Comparison of ENCODE assay signal across 22 mouse cellular contexts in the genomic region with DNA sequence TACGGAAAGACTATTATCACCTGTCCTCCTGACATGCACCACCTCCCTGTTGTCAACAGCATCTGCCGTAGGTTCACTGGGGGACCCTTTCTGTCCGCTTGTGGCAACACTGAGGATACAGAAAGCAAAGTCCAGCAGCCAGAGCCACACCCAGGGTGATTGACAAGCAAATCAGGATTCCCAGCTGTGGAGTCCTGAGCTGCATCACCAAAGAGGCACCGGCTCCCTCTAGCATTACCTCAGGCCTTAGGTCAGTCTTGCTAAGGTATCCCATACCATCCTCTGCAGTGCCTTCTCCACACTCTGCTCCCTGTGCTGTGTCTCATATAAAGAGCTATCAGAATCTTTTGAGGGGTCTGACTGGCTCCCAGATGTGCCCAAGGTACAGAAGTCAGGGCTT.
A peak's percentile ranks its signal among the peaks of the same experiment; 100 is the strongest.
DNase-seq lines count a peak whose midpoint lies in the region; ATAC-seq and TF ChIP-seq lines count a peak whose summit lies in the region.
"Had no signal": no experiment of that assay in that cellular context is flagged by ENCODE, and none has a peak within 500 bp of the region (broad histone marks: within the 10 kb centered on the region; RNA-seq: fewer than 3 reads in every experiment).

No protein-coding gene starts in this region.

- intact Hi-C loops in heart, postnatal 25 days (cut with DNase I) = no loop called here

- no peak overlapping the region for H3K4me3 ChIP-seq in heart, embryonic 10.5 days
- H3K4me3 ChIP-seq in heart, embryonic 11.5 days (ENCODE audit: low read depth, low read length) = no peak overlapping the region
- no peak overlapping the region for H3K4me3 ChIP-seq in intestine, embryonic 14.5 days (ENCODE audit: low read depth, low read length)
- no peak overlapping the region for H3K4me3 ChIP-seq in intestine, postnatal 0 days (ENCODE audit: low read depth, low read length)
- H3K4me3 ChIP-seq in embryonic facial prominence, embryonic 10.5 days = no peak overlapping the region

- no peak overlapping the region for H3K4me2 ChIP-seq in heart, embryonic 11.5 days
- no peak overlapping the region for H3K4me2 ChIP-seq in intestine, embryonic 14.5 days (ENCODE audit: low read length)
- H3K4me2 ChIP-seq in intestine, postnatal 0 days (replicated peaks; ENCODE audit: low read depth) = no peak overlapping the region

- H3K4me1 ChIP-seq in heart, embryonic 10.5 days = no peaks in the 10 kb centered on the region
- no peaks in the 10 kb centered on the region for H3K4me1 ChIP-seq in heart, embryonic 11.5 days (ENCODE audit: control insufficient read depth, insufficient read depth, low read length)
- H3K4me1 ChIP-seq in intestine, embryonic 14.5 days (replicated peaks; ENCODE audit: control insufficient read depth, insufficient read depth, low read length) = no peaks in the 10 kb centered on the region
- no peaks in the 10 kb centered on the region for H3K4me1 ChIP-seq in intestine, postnatal 0 days (replicated peaks; ENCODE audit: control insufficient read depth, insufficient read depth, low read length)
- H3K4me1 ChIP-seq in embryonic facial prominence, embryonic 10.5 days = peaks cover 6% of the 10 kb centered on the region

- H3K27me3 ChIP-seq in heart, embryonic 10.5 days (ENCODE audit: insufficient read depth, poor library complexity, severe bottlenecking) = no peaks in the 10 kb centered on the region
- H3K27me3 ChIP-seq in heart, embryonic 11.5 days (ENCODE audit: control insufficient read depth, insufficient read depth, low read length) = no peaks in the 10 kb centered on the region
- no peaks in the 10 kb centered on the region for H3K27me3 ChIP-seq in intestine, embryonic 14.5 days (replicated peaks; ENCODE audit: control insufficient read depth, insufficient read depth, low read length)
- no peaks in the 10 kb centered on the region for H3K27me3 ChIP-seq in intestine, postnatal 0 days (replicated peaks; ENCODE audit: control insufficient read depth, insufficient read depth, low read length)
- no peaks in the 10 kb centered on the region for H3K27me3 ChIP-seq in embryonic facial prominence, embryonic 10.5 days (replicated peaks; ENCODE audit: low read depth, poor library complexity, severe bottlenecking)
- H3K27me3 ChIP-seq: CH12.LX, Patski had no signal

- 54% methylated on average over 4 of the region's 4 CpGs for whole genome bisulfite sequencing in heart, embryonic 10.5 days
- 55% methylated on average over 4 of the region's 4 CpGs for WGBS in heart, embryonic 11.5 days (ENCODE audit: insufficient replicate concordance)
- 82% methylated on average over 4 of the region's 4 CpGs for WGBS in intestine, embryonic 14.5 days
- 67% methylated on average over 4 of the region's 4 CpGs for WGBS in intestine, postnatal 0 days
- 85% methylated on average over 4 of the region's 4 CpGs for WGBS in embryonic facial prominence, embryonic 10.5 days

- no peak overlapping the region for H3K27ac ChIP-seq in heart, embryonic 10.5 days
- H3K27ac ChIP-seq in heart, embryonic 11.5 days (ENCODE audit: low read depth, low read length) = no peak overlapping the region
- no peak overlapping the region for H3K27ac ChIP-seq in intestine, embryonic 14.5 days (ENCODE audit: low read depth)
- H3K27ac ChIP-seq in intestine, postnatal 0 days (ENCODE audit: low read depth, low read length) = no peak overlapping the region
- no peak overlapping the region for H3K27ac ChIP-seq in embryonic facial prominence, embryonic 10.5 days (replicated peaks)

- H3K9ac ChIP-seq in heart, embryonic 11.5 days (ENCODE audit: low read depth, low read length) = no peak overlapping the region
- H3K9ac ChIP-seq in intestine, embryonic 14.5 days (ENCODE audit: low read length) = no peak overlapping the region
- H3K9ac ChIP-seq in intestine, postnatal 0 days (ENCODE audit: low read depth, low read length) = no peak overlapping the region

- no peak for TF ChIP-seq CTCF in intestine, postnatal 0 days (IDR thresholded peaks at IDR 0.05; ENCODE audit: low read depth)

- H3K36me3 ChIP-seq in heart, embryonic 10.5 days = no peaks in the 10 kb centered on the region
- H3K36me3 ChIP-seq in heart, embryonic 11.5 days (ENCODE audit: control insufficient read depth, insufficient read depth, low read length) = no peaks in the 10 kb centered on the region
- no peaks in the 10 kb centered on the region for H3K36me3 ChIP-seq in intestine, embryonic 14.5 days (ENCODE audit: control insufficient read depth, insufficient read depth, low read length)
- no peaks in the 10 kb centered on the region for H3K36me3 ChIP-seq in intestine, postnatal 0 days (ENCODE audit: control insufficient read depth, insufficient read depth)
- H3K36me3 ChIP-seq in embryonic facial prominence, embryonic 10.5 days (replicated peaks) = no peaks in the 10 kb centered on the region
- H3K36me3 ChIP-seq: G1E had no signal

- no peak for ATAC-seq in heart, embryonic 11.5 days (replicated peaks; ENCODE audit: insufficient number of reproducible peaks, low FRiP score, low TSS enrichment)
- ATAC-seq in intestine, embryonic 14.5 days (replicated peaks; ENCODE audit: low FRiP score, low TSS enrichment, low read depth) = no peak
- ATAC-seq in intestine, postnatal 0 days = no peak
- no peak for ATAC-seq in megakaryocyte, adult 5-6 weeks (ENCODE audit: poor library complexity, severe bottlenecking)
- ATAC-seq: activated CD4-positive, CD25-positive, alpha-beta regulatory T cell, adult 4 months; CD4-positive, CD25-positive, alpha-beta regulatory T cell, adult 4 months; Patski had no signal

- peak; percentile 80 for DNase-seq in heart, adult 11 months
- no peak for DNase-seq in heart, postnatal 25 days (ENCODE audit: low spot score)
- peak; percentile 70 for DNase-seq in heart, embryonic 10.5 days (ENCODE audit: low spot score)
- DNase-seq in intestine, embryonic 14.5 days (ENCODE audit: low spot score) = peak; percentile 37
- peak; percentile 4 for DNase-seq in embryonic facial prominence, embryonic 10.5 days (ENCODE audit: low spot score)
- DNase-seq: adrenal gland, adult 2 months; adrenal gland, adult 8-10 months; adrenal gland, postnatal 10 days; adrenal gland, postnatal 14 days; adrenal gland, postnatal 25 days; adrenal gland, postnatal 36 days; B cell, adult 2 months; cerebellum, adult 11 months; cerebellum, adult 11-12 months had no signal

- H3K9me3 ChIP-seq in heart, embryonic 10.5 days = no peaks in the 10 kb centered on the region
- peaks cover 3% of the 10 kb centered on the region; the same call in 1 of the 2 replicates for H3K9me3 ChIP-seq in heart, embryonic 11.5 days (replicated peaks; ENCODE audit: control insufficient read depth, low read length)
- H3K9me3 ChIP-seq in intestine, embryonic 14.5 days (ENCODE audit: control insufficient read depth, low read length) = peaks cover 7% of the 10 kb centered on the region; the same call in 1 of the 2 replicates
- H3K9me3 ChIP-seq in intestine, postnatal 0 days (ENCODE audit: control insufficient read depth) = no peaks in the 10 kb centered on the region
- H3K9me3 ChIP-seq in embryonic facial prominence, embryonic 10.5 days = no peaks in the 10 kb centered on the region
- H3K9me3 ChIP-seq: G1E had no signal
